8 mouse cellular contexts compared by ENCODE assay signal in the genomic region with DNA sequence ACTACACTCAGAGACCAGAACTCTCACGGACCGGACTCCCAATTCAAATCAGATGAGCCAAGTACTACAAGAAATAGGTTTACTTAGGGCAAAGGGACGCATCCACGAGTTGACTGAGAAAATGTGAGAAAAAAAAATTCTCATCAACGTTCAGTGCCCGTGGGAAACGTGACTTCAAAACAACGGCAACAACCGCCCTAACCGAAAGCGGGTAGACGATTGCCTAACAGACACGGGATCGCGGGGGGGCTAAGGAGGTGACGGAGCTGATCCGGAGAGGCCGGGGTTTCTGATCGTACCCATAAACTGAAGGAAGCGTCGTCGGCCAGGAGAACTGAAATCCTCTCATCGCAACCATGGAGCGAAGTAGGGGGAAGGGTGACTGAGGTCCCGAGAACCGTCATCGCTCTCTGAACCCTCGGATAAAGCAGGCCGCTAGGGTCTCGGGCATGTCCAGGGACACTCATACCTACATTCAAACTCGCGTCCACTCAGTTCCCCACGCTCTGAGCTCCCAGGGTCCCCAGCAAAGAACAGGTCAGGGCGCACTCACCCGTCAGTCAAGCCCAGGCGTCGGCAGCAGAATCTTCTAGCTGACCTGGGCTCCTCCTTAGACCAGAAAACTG. TPM values are rescaled to one million over a fixed set of nuclear protein-coding genes. Genes with fewer than 3 reads are reported as not detected.
DNase-seq lines count a peak whose midpoint lies in the region; ATAC-seq lines count a peak whose summit lies in the region.

A gene (plus strand): TSS at position 51 of the 626 bp plus-strand sequence.

- peak within 1 kb of the TSS; percentile 82 for H3K27ac ChIP-seq in forebrain, embryonic 14.5 days (ENCODE audit: low read depth, low read length)
- H3K27ac ChIP-seq in hindbrain, embryonic 16.5 days (ENCODE audit: low read depth, low read length): peak within 1 kb of the TSS; percentile 84

- H3K4me2 ChIP-seq in forebrain, embryonic 14.5 days (ENCODE audit: low read length): peak within 1 kb of the TSS; percentile 97
- H3K4me2 ChIP-seq in hindbrain, embryonic 16.5 days (ENCODE audit: low read length): peak within 1 kb of the TSS; percentile 85

- H3K9me3 ChIP-seq in forebrain, embryonic 14.5 days (replicated peaks; ENCODE audit: control insufficient read depth, low read length): no peaks in the 10 kb centered on the region
- no peaks in the 10 kb centered on the region for H3K9me3 ChIP-seq in hindbrain, embryonic 16.5 days (ENCODE audit: control insufficient read depth, low read length)

- peak within 1 kb of the TSS; percentile 91 for H3K9ac ChIP-seq in forebrain, embryonic 14.5 days (ENCODE audit: low read length)
- H3K9ac ChIP-seq in hindbrain, embryonic 16.5 days (ENCODE audit: low read depth, low read length): peak within 1 kb of the TSS; percentile 89

- no peak; the same call in 1 of the 2 replicates for ATAC-seq in forebrain, embryonic 14.5 days
- peak; percentile 3; the same call in 1 of the 2 replicates for ATAC-seq in hindbrain, embryonic 16.5 days
- peak; percentile 38 for ATAC-seq in monocyte, adult 5-6 weeks (replicated peaks; ENCODE audit: insufficient number of reproducible peaks, low FRiP score, low TSS enrichment, poor library complexity, severe bottlenecking)

- WGBS in forebrain, embryonic 14.5 days: 2% methylated on average over 37 of the region's 37 CpGs
- 1% methylated on average over 37 of the region's 37 CpGs for WGBS in hindbrain, embryonic 16.5 days

- H3K27me3 ChIP-seq in forebrain, embryonic 14.5 days (replicated peaks; ENCODE audit: control insufficient read depth, insufficient read depth, low read length): no peaks in the 10 kb centered on the region
- H3K27me3 ChIP-seq in hindbrain, embryonic 16.5 days (replicated peaks; ENCODE audit: control insufficient read depth, insufficient read depth, low read length): no peaks in the 10 kb centered on the region

- H3K4me1 ChIP-seq in forebrain, embryonic 14.5 days (ENCODE audit: control insufficient read depth, insufficient read depth, low read length): peaks cover 18% of the 10 kb centered on the region
- H3K4me1 ChIP-seq in hindbrain, embryonic 16.5 days (ENCODE audit: control insufficient read depth, insufficient read depth, low read depth, low read length): peaks cover 29% of the 10 kb centered on the region

- H3K4me3 ChIP-seq in forebrain, embryonic 14.5 days (ENCODE audit: low read depth, low read length): peak within 1 kb of the TSS; percentile 87
- peak within 1 kb of the TSS; percentile 80 for H3K4me3 ChIP-seq in hindbrain, embryonic 16.5 days (ENCODE audit: low read length)

- DNase-seq in layer of hippocampus, adult 8-10 months (ENCODE audit: low spot score in 2 of 2): no peak
- DNase-seq in layer of hippocampus, adult 9-11 months: no peak
- DNase-seq in adrenal gland, adult 8-10 months: peak; percentile 27
- DNase-seq in forebrain, embryonic 14.5 days (ENCODE audit: low spot score): peak; percentile 17
- DNase-seq in liver: peak; percentile 64
- DNase-seq in cerebellum, adult 9-10 months: no peak

- H3K36me3 ChIP-seq in forebrain, embryonic 14.5 days (ENCODE audit: control insufficient read depth, insufficient read depth, low read length): peaks cover 35% of the 10 kb centered on the region
- H3K36me3 ChIP-seq in hindbrain, embryonic 16.5 days (ENCODE audit: control insufficient read depth, insufficient read depth, low read length): no peaks in the 10 kb centered on the region

RNA-seq across cellular contexts. Expression of the gene that starts here (rescaled TPM):
- 10 to 100 TPM; 13.8 to 21.0 (median 16.9) TPM for total RNA-seq in layer of hippocampus, adult 8-10 months (2022)
- total RNA-seq in adrenal gland, adult 8-10 months (2022): 10 to 100 TPM; 45.1 to 53.4 (median 49.7) TPM
- polyA plus RNA-seq in forebrain, embryonic 14.5 days (2014; fragmentation: Nextera tagmentation; extraction: Ambion mirVana): 9.7 and 10.1 TPM in 2 replicates
- polyA plus RNA-seq in hindbrain, embryonic 16.5 days (2015; fragmentation: Nextera tagmentation; extraction: Ambion mirVana): 7.4 and 7.9 TPM in 2 replicates
- 29.3 to 40.9 TPM (median 37.0 TPM) in 3 replicates for total RNA-seq in monocyte, adult 5-6 weeks (2017)

Comparison
In these comparisons a context has a peak if more than half of its experiments do, and no peak if none do; other contexts are left out.
1. DNase-seq: peak in adrenal gland, adult 8-10 months (single experiment), forebrain, embryonic 14.5 days (single experiment) and liver (single experiment); none in layer of hippocampus, adult 8-10 months (0 of 2), layer of hippocampus, adult 9-11 months (single experiment) and cerebellum, adult 9-10 months (single experiment).